Mouse (Mus musculus): Measurements from ENCODE around the gene Flii. TPM values are rescaled to one million over a fixed set of nuclear protein-coding genes. Genes with fewer than 3 reads are reported as not detected.

Gene Flii
- polyA plus RNA-seq, 1 experiment from 2014 or later: 87.2 TPM

DNA sequence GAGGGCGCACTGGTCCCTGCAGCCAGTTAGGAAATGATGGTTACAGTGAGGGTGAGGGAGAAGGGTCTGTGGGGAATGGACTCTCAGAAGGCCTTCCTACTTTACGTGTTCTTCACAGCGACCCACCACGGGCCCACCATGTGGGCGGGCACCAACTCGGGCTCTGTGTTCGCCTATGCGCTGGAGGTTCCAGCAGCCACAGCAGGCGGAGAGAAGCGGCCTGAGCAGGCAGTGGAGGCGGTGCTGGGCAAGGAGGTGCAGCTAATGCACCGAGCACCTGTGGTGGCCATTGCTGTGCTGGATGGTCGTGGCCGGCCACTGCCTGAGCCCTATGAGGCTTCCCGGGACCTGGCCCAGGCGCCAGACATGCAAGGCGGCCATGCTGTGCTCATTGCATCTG lies 15.8 kb downstream of the Flii start:
- WGBS: 95% methylated on average over 17 of the region's 17 CpGs
- ATAC-seq (replicated peaks; ENCODE audit: low FRiP score, low TSS enrichment, low read depth): no peak
- no peak overlapping the region for H3K4me2 ChIP-seq (ENCODE audit: low read length)
- H3K4me3 ChIP-seq (ENCODE audit: low read depth, low read length): no peak overlapping the region
- no peaks in the 10 kb centered on the region for H3K4me1 ChIP-seq (replicated peaks; ENCODE audit: control insufficient read depth, insufficient read depth, low read length)
- no peak for DNase-seq (ENCODE audit: low spot score)
- no peaks in the 10 kb centered on the region for H3K9me3 ChIP-seq (ENCODE audit: control insufficient read depth, low read length)
- no peaks in the 10 kb centered on the region for H3K27me3 ChIP-seq (replicated peaks; ENCODE audit: control insufficient read depth, insufficient read depth, low read length)
- H3K27ac ChIP-seq (ENCODE audit: low read depth): no peak overlapping the region
- H3K9ac ChIP-seq (ENCODE audit: low read length): no peak overlapping the region
- H3K36me3 ChIP-seq (ENCODE audit: control insufficient read depth, insufficient read depth, low read length): peaks cover 100% of the 10 kb centered on the region

DNA sequence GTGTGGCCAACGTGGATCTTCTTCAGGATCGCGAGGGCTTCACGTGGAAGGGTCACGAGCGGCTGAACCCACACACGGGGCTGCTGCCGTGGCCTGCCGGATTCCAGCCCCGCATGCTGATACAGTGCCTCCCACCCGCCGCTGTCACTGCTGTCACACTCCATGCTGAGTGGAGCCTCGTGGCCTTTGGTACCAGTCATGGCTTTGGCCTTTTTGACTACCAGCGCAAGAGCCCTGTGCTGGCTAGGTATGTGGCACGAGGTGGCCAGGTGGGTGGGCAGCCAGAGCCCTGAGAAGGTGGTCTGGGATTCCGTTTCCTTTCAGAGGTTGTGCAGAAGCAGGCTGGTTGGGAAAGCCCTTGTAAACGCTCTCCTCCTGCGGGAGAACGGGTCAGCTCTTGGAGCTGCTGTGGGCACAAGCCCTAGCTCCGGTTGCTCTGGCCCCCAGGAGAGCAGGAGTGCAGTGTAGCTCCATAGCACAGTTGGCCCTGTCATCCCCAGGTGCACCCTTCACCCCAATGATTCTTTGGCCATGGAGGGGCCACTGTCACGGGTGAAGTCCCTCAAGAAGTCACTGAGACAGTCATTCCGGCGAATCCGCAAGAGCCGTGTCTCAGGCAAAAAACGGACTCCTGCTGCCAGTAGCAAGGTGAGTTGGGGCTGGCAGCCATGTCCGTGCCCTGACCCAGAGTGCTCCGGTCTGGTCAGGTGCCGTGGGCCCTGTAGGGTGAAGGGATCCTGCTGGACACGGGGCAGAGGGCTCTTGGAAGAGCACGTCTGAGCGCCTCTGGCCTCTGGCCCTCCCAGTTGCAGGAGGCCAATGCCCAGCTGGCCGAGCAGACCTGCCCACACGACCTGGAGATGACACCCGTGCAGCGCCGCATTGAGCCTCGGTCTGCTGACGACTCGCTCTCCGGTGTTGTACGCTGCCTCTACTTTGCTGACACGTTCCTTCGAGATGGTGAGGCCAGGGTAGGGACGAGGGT lies 17.3 kb downstream of the Flii start:
- ATAC-seq (replicated peaks; ENCODE audit: low FRiP score, low TSS enrichment, low read depth) (no peak), DNase-seq (ENCODE audit: low spot score) (no peak)
- Histone ChIP-seq H3K36me3 (ENCODE audit: control insufficient read depth, insufficient read depth, low read length) (peaks cover 100% of the 10 kb centered on the region), H3K4me2 (ENCODE audit: low read length) (no peak overlapping the region), H3K27me3 (replicated peaks; ENCODE audit: control insufficient read depth, insufficient read depth, low read length) (no peaks in the 10 kb centered on the region), H3K9ac (ENCODE audit: low read length) (no peak overlapping the region), H3K4me3 (ENCODE audit: low read depth, low read length) (no peak overlapping the region), H3K27ac (ENCODE audit: low read depth) (no peak overlapping the region), H3K9me3 (ENCODE audit: control insufficient read depth, low read length) (no peaks in the 10 kb centered on the region), H3K4me1 (replicated peaks; ENCODE audit: control insufficient read depth, insufficient read depth, low read length) (no peaks in the 10 kb centered on the region)
- 94% methylated on average over 45 of the region's 45 CpGs for WGBS

- Histone ChIP-seq H3K9ac (ENCODE audit: low read length) (no peak overlapping the region), H3K27me3 (replicated peaks; ENCODE audit: control insufficient read depth, insufficient read depth, low read length) (no peaks in the 10 kb centered on the region), H3K27ac (ENCODE audit: low read depth) (no peak overlapping the region), H3K4me3 (ENCODE audit: low read depth, low read length) (no peak overlapping the region), H3K4me1 (replicated peaks; ENCODE audit: control insufficient read depth, insufficient read depth, low read length) (no peaks in the 10 kb centered on the region), H3K4me2 (ENCODE audit: low read length) (no peak overlapping the region), H3K9me3 (ENCODE audit: control insufficient read depth, low read length) (no peaks in the 10 kb centered on the region), H3K36me3 (ENCODE audit: control insufficient read depth, insufficient read depth, low read length) (peaks cover 98% of the 10 kb centered on the region)
- DNase-seq (ENCODE audit: low spot score): no peak
- no peak for ATAC-seq (replicated peaks; ENCODE audit: low FRiP score, low TSS enrichment, low read depth)
- 91% methylated on average over 10 of the region's 10 CpGs for WGBS
Observed at GRCm38 (mm10) chr11:60708631-60709030, 18.4 kb downstream of the Flii start.

DNA sequence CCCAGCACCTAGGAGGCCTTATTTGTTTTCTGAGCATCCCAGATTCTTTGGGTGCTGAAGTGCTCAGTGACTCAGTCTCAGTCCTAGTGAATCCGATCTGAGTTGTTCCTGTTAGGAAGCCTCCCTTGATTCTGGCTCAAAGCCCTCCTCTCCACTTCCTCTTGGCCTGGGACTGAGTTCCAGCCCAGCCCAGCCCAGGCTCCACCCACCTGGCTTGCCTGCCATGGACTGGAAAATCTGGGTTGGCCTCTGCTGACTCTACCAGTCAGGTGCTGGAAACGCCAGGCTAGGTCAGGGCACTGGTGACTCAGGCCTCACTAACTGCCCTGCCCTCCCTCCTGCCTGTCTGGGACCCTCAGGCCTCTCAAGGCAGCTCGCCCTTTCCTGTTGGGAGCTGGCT lies 19.4 kb downstream of the Flii start:
- WGBS: 67% methylated on average over 3 of the region's 3 CpGs
- Histone ChIP-seq H3K9me3 (ENCODE audit: control insufficient read depth, low read length) (no peaks in the 10 kb centered on the region), H3K4me2 (ENCODE audit: low read length) (no peak overlapping the region), H3K4me3 (ENCODE audit: low read depth, low read length) (no peak overlapping the region), H3K9ac (ENCODE audit: low read length) (no peak overlapping the region), H3K27ac (ENCODE audit: low read depth) (no peak overlapping the region), H3K36me3 (ENCODE audit: control insufficient read depth, insufficient read depth, low read length) (peaks cover 95% of the 10 kb centered on the region), H3K4me1 (replicated peaks; ENCODE audit: control insufficient read depth, insufficient read depth, low read length) (no peaks in the 10 kb centered on the region), H3K27me3 (replicated peaks; ENCODE audit: control insufficient read depth, insufficient read depth, low read length) (no peaks in the 10 kb centered on the region)
- DNase-seq (ENCODE audit: low spot score) (no peak), ATAC-seq (replicated peaks; ENCODE audit: low FRiP score, low TSS enrichment, low read depth) (no peak)

- Histone ChIP-seq H3K27me3 (replicated peaks; ENCODE audit: control insufficient read depth, insufficient read depth, low read length) (no peaks in the 10 kb centered on the region), H3K36me3 (ENCODE audit: control insufficient read depth, insufficient read depth, low read length) (peaks cover 91% of the 10 kb centered on the region), H3K4me1 (replicated peaks; ENCODE audit: control insufficient read depth, insufficient read depth, low read length) (no peaks in the 10 kb centered on the region; the same call in 1 of the 2 replicates), H3K27ac (ENCODE audit: low read depth) (no peak overlapping the region), H3K4me3 (ENCODE audit: low read depth, low read length) (no peak overlapping the region), H3K9me3 (ENCODE audit: control insufficient read depth, low read length) (no peaks in the 10 kb centered on the region), H3K9ac (ENCODE audit: low read length) (no peak overlapping the region), H3K4me2 (ENCODE audit: low read length) (no peak overlapping the region)
- DNase-seq (ENCODE audit: low spot score) (no peak), ATAC-seq (replicated peaks; ENCODE audit: low FRiP score, low TSS enrichment, low read depth) (peak; percentile 44; the same call in 1 of the 2 replicates)
- WGBS: 90% methylated on average over 14 of the region's 14 CpGs
Observed at GRCm38 (mm10) chr11:60706696-60707480, 20.2 kb downstream of the Flii start.

DNA sequence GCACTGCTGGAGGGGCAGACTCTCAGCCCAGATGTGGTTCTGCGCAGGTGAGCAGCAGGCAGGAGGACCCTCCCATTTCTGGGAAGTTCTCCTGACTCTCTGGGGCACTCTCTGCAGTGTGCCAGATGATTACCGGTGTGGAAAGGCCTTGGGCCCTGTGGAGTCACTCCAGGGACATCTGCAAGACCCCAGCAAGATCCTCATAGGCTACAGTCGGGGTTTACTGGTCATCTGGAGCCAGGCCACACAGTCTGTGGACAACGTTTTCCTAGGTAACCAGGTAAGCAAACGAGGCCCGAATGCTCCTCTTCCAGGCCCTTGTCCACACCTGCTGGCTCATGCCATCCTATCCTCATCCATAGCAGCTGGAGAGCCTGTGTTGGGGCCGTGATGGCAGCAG lies 21.0 kb downstream of the Flii start:
- H3K9me3 ChIP-seq (ENCODE audit: control insufficient read depth, low read length): no peaks in the 10 kb centered on the region

GRCm38 (mm10) chr11:60705255-60705654 lies 21.8 kb downstream of the Flii start:
- 91% methylated on average over 3 of the region's 3 CpGs for WGBS

More for the DNA sequence above, 21.0 kb downstream of the Flii start:
- Histone ChIP-seq H3K4me3 (ENCODE audit: low read depth, low read length) (no peak overlapping the region), H3K27me3 (replicated peaks; ENCODE audit: control insufficient read depth, insufficient read depth, low read length) (no peaks in the 10 kb centered on the region), H3K4me2 (ENCODE audit: low read length) (no peak overlapping the region), H3K27ac (ENCODE audit: low read depth) (no peak overlapping the region), H3K4me1 (replicated peaks; ENCODE audit: control insufficient read depth, insufficient read depth, low read length) (peaks cover 4% of the 10 kb centered on the region), H3K36me3 (ENCODE audit: control insufficient read depth, insufficient read depth, low read length) (peaks cover 83% of the 10 kb centered on the region), H3K9ac (ENCODE audit: low read length) (no peak overlapping the region)
- no peak for DNase-seq (ENCODE audit: low spot score)
- ATAC-seq (replicated peaks; ENCODE audit: low FRiP score, low TSS enrichment, low read depth): no peak
- 92% methylated on average over 7 of the region's 7 CpGs for WGBS

DNA sequence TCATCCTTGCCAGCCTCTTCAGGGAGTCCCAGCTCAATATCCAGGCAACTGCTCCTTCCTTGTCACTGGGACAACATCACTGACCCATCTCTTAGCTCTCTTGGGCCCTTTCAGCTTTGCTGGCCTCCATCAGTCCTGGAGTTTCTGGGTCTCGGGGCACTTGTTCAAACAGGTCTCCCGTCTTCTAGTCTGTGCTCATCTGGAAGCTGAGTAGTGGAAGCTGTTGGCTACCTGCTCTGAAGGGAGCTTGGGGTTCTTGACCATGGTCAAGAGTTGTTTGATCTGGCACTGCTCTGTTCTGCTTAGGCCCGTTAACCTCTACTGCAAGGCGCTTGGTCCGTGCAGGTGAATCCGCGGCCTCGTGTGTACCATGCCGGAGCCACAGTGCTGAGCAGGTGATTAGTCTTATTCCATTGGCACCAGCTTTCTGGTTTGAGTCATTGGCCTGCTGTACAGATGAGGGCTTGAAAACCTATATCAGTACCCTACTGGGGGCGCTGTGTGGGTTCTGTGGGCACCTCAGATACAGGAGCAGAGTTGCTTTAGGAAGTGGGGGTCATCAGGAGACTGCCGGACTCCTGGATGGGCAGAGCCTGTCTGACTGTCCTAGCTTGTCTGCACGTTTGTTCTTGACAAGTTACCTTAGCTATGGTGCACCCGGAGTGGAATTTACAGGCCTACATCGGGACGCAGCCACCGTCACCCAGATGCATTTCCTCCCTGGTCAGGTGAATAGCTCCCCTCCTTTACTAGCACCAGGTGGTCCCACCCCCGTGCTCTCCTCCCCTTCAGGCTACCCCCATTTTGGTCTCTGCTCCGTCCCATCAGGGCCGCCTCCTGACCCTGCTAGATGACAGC lies 22.8 kb downstream of the Flii start:
- Histone ChIP-seq H3K36me3 (ENCODE audit: control insufficient read depth, insufficient read depth, low read length) (peaks cover 65% of the 10 kb centered on the region), H3K27me3 (replicated peaks; ENCODE audit: control insufficient read depth, insufficient read depth, low read length) (no peaks in the 10 kb centered on the region), H3K4me2 (ENCODE audit: low read length) (no peak overlapping the region), H3K4me3 (ENCODE audit: low read depth, low read length) (no peak overlapping the region), H3K9ac (ENCODE audit: low read length) (no peak overlapping the region), H3K4me1 (replicated peaks; ENCODE audit: control insufficient read depth, insufficient read depth, low read length) (peaks cover 12% of the 10 kb centered on the region), H3K27ac (ENCODE audit: low read depth) (no peak overlapping the region), H3K9me3 (ENCODE audit: control insufficient read depth, low read length) (no peaks in the 10 kb centered on the region)
- 93% methylated on average over 19 of the region's 19 CpGs for WGBS
- ATAC-seq (replicated peaks; ENCODE audit: low FRiP score, low TSS enrichment, low read depth) (no peak), DNase-seq (ENCODE audit: low spot score) (no peak)

More at GRCm38 (mm10) chr11:60705255-60705654, 21.8 kb downstream of the Flii start:
- H3K4me2 ChIP-seq (ENCODE audit: low read length): no peak overlapping the region
- no peaks in the 10 kb centered on the region for H3K27me3 ChIP-seq (replicated peaks; ENCODE audit: control insufficient read depth, insufficient read depth, low read length)
- no peak overlapping the region for H3K4me3 ChIP-seq (ENCODE audit: low read depth, low read length)
- no peak overlapping the region for H3K9ac ChIP-seq (ENCODE audit: low read length)
- H3K36me3 ChIP-seq (ENCODE audit: control insufficient read depth, insufficient read depth, low read length): peaks cover 75% of the 10 kb centered on the region
- H3K27ac ChIP-seq (ENCODE audit: low read depth): no peak overlapping the region
- DNase-seq (ENCODE audit: low spot score) (no peak), ATAC-seq (replicated peaks; ENCODE audit: low FRiP score, low TSS enrichment, low read depth) (no peak)
- H3K9me3 ChIP-seq (ENCODE audit: control insufficient read depth, low read length): no peaks in the 10 kb centered on the region
- H3K4me1 ChIP-seq (replicated peaks; ENCODE audit: control insufficient read depth, insufficient read depth, low read length): peaks cover 12% of the 10 kb centered on the region
